Mouse (Mus musculus) cerebellum, adult 2 months (tissue): Measurements from ENCODE around the gene Habp4.

Source experiments
- CTCF ChIP-seq: fragments of 200-500 bp; IDR thresholded peaks from 2 replicates; pipeline ENCODE4 v1.5.1; 2011; ENCODE audit warnings: low read depth, mild to moderate bottlenecking, control low read depth, low read length, moderate library complexity, borderline replicate concordance; ENCODE audit not compliant: insufficient read depth
- POLR2A ChIP-seq: fragments of 200-500 bp; IDR thresholded peaks from 2 replicates; pipeline ENCODE4 v1.6.1; 2011; ENCODE audit warnings: low read length, control low read depth, borderline replicate concordance; ENCODE audit not compliant: insufficient read depth

- TF ChIP-seq CTCF (no peak), POLR2A (0 out of 2 replicates have a peak, but pooled peaks have one; percentile 22)
Measured at GRCm38 (mm10) chr13:64161916-64162611, 440 bp downstream of the Habp4 start.
